Mouse (Mus musculus): ENCODE measurements around the gene Lclat1. TPM values are rescaled to one million over a fixed set of nuclear protein-coding genes. Genes with fewer than 3 reads are reported as not detected.

Gene Lclat1
- polyA plus RNA-seq, 1 experiment from 2014 or later, result 23.8 TPM

GRCm38 (mm10) chr17:73231337-73231736, 123.6 kb downstream of the Lclat1 start:
- Histone ChIP-seq H3K36me3 (ENCODE audit: control insufficient read depth, insufficient read depth, low read length) (no peaks in the 10 kb centered on the region), H3K4me2 (ENCODE audit: low read depth, low read length) (no peak overlapping the region), H3K9ac (replicated peaks; ENCODE audit: low read depth, low read length) (no peak overlapping the region), H3K4me3 (ENCODE audit: low read depth, low read length) (no peak overlapping the region), H3K27ac (ENCODE audit: low read depth, low read length) (no peak overlapping the region), H3K4me1 (ENCODE audit: control insufficient read depth, insufficient read depth, low read length) (peaks cover 2% of the 10 kb centered on the region; the same call in 1 of the 2 replicates), H3K27me3 (ENCODE audit: control insufficient read depth, insufficient read depth, low read length) (no peaks in the 10 kb centered on the region), H3K9me3 (ENCODE audit: control insufficient read depth, low read length) (no peaks in the 10 kb centered on the region)
- ATAC-seq (ENCODE audit: low read depth), result no peak
- 95% methylated on average over 1 of the region's 1 CpGs for WGBS

GRCm38 (mm10) chr17:73232593-73232992, 124.8 kb downstream of the Lclat1 start:
- Histone ChIP-seq H3K27me3 (ENCODE audit: control insufficient read depth, insufficient read depth, low read length) (no peaks in the 10 kb centered on the region), H3K27ac (ENCODE audit: low read depth, low read length) (no peak overlapping the region), H3K4me3 (ENCODE audit: low read depth, low read length) (no peak overlapping the region), H3K9ac (replicated peaks; ENCODE audit: low read depth, low read length) (no peak overlapping the region), H3K4me2 (ENCODE audit: low read depth, low read length) (no peak overlapping the region), H3K36me3 (ENCODE audit: control insufficient read depth, insufficient read depth, low read length) (no peaks in the 10 kb centered on the region), H3K4me1 (ENCODE audit: control insufficient read depth, insufficient read depth, low read length) (no peaks in the 10 kb centered on the region), H3K9me3 (ENCODE audit: control insufficient read depth, low read length) (no peaks in the 10 kb centered on the region)
- ATAC-seq (ENCODE audit: low read depth), result no peak
- WGBS, result 89% methylated on average over 2 of the region's 2 CpGs

GRCm38 (mm10) chr17:73233975-73234374, 126.2 kb downstream of the Lclat1 start:
- H3K9ac ChIP-seq (replicated peaks; ENCODE audit: low read depth, low read length), result no peak overlapping the region

GRCm38 (mm10) chr17:73237178-73237853, 129.5 kb downstream of the Lclat1 start:
- Histone ChIP-seq H3K27me3 (ENCODE audit: control insufficient read depth, insufficient read depth, low read length) (no peaks in the 10 kb centered on the region), H3K4me2 (ENCODE audit: low read depth, low read length) (no peak overlapping the region), H3K9ac (replicated peaks; ENCODE audit: low read depth, low read length) (no peak overlapping the region), H3K4me1 (ENCODE audit: control insufficient read depth, insufficient read depth, low read length) (no peaks in the 10 kb centered on the region), H3K4me3 (ENCODE audit: low read depth, low read length) (no peak overlapping the region), H3K36me3 (ENCODE audit: control insufficient read depth, insufficient read depth, low read length) (no peaks in the 10 kb centered on the region), H3K27ac (ENCODE audit: low read depth, low read length) (no peak overlapping the region), H3K9me3 (ENCODE audit: control insufficient read depth, low read length) (no peaks in the 10 kb centered on the region)
- no peak for ATAC-seq (ENCODE audit: low read depth)
- WGBS, result 85% methylated on average over 3 of the region's 3 CpGs

More at GRCm38 (mm10) chr17:73233975-73234374, 126.2 kb downstream of the Lclat1 start:
- no peak overlapping the region for H3K4me2 ChIP-seq (ENCODE audit: low read depth, low read length)
- no peaks in the 10 kb centered on the region for H3K36me3 ChIP-seq (ENCODE audit: control insufficient read depth, insufficient read depth, low read length)
- no peak for ATAC-seq (ENCODE audit: low read depth)
- no peaks in the 10 kb centered on the region for H3K4me1 ChIP-seq (ENCODE audit: control insufficient read depth, insufficient read depth, low read length)
- H3K27me3 ChIP-seq (ENCODE audit: control insufficient read depth, insufficient read depth, low read length), result no peaks in the 10 kb centered on the region
- no peaks in the 10 kb centered on the region for H3K9me3 ChIP-seq (ENCODE audit: control insufficient read depth, low read length)
- 89% methylated on average over 1 of the region's 1 CpGs for WGBS
- H3K27ac ChIP-seq (ENCODE audit: low read depth, low read length), result no peak overlapping the region
- no peak overlapping the region for H3K4me3 ChIP-seq (ENCODE audit: low read depth, low read length)

- H3K36me3 ChIP-seq (ENCODE audit: control insufficient read depth, insufficient read depth, low read length), result no peaks in the 10 kb centered on the region
- H3K4me1 ChIP-seq (ENCODE audit: control insufficient read depth, insufficient read depth, low read length), result no peaks in the 10 kb centered on the region
- H3K9ac ChIP-seq (replicated peaks; ENCODE audit: low read depth, low read length), result no peak overlapping the region
- no peaks in the 10 kb centered on the region for H3K27me3 ChIP-seq (ENCODE audit: control insufficient read depth, insufficient read depth, low read length)
- WGBS, result 92% methylated on average over 5 of the region's 5 CpGs
- H3K4me3 ChIP-seq (ENCODE audit: low read depth, low read length), result no peak overlapping the region
- H3K9me3 ChIP-seq (ENCODE audit: control insufficient read depth, low read length), result no peaks in the 10 kb centered on the region
- H3K4me2 ChIP-seq (ENCODE audit: low read depth, low read length), result no peak overlapping the region
- no peak for ATAC-seq (ENCODE audit: low read depth)
- no peak overlapping the region for H3K27ac ChIP-seq (ENCODE audit: low read depth, low read length)
Observed at GRCm38 (mm10) chr17:73238501-73238900, 130.7 kb downstream of the Lclat1 start.

GRCm38 (mm10) chr17:73241085-73241848, 133.5 kb downstream of the Lclat1 start:
- WGBS, result 71% methylated on average over 5 of the region's 5 CpGs
- H3K9me3 ChIP-seq (ENCODE audit: control insufficient read depth, low read length), result no peaks in the 10 kb centered on the region

GRCm38 (mm10) chr17:73243676-73244075, 135.9 kb downstream of the Lclat1 start:
- no peaks in the 10 kb centered on the region for H3K36me3 ChIP-seq (ENCODE audit: control insufficient read depth, insufficient read depth, low read length)
- WGBS, result 93% methylated on average over 6 of the region's 6 CpGs
- ATAC-seq (ENCODE audit: low read depth), result no peak

More at GRCm38 (mm10) chr17:73241085-73241848, 133.5 kb downstream of the Lclat1 start:
- H3K4me3 ChIP-seq (ENCODE audit: low read depth, low read length), result no peak overlapping the region
- no peak overlapping the region for H3K4me2 ChIP-seq (ENCODE audit: low read depth, low read length)
- ATAC-seq (ENCODE audit: low read depth), result no peak
- H3K9ac ChIP-seq (replicated peaks; ENCODE audit: low read depth, low read length), result no peak overlapping the region
- no peaks in the 10 kb centered on the region for H3K4me1 ChIP-seq (ENCODE audit: control insufficient read depth, insufficient read depth, low read length)
- no peaks in the 10 kb centered on the region for H3K27me3 ChIP-seq (ENCODE audit: control insufficient read depth, insufficient read depth, low read length)
- no peaks in the 10 kb centered on the region for H3K36me3 ChIP-seq (ENCODE audit: control insufficient read depth, insufficient read depth, low read length)
- H3K27ac ChIP-seq (ENCODE audit: low read depth, low read length), result no peak overlapping the region

GRCm38 (mm10) chr17:73244596-73244995, 136.8 kb downstream of the Lclat1 start:
- Histone ChIP-seq H3K27ac (ENCODE audit: low read depth, low read length) (no peak overlapping the region), H3K27me3 (ENCODE audit: control insufficient read depth, insufficient read depth, low read length) (no peaks in the 10 kb centered on the region), H3K9ac (replicated peaks; ENCODE audit: low read depth, low read length) (no peak overlapping the region), H3K4me1 (ENCODE audit: control insufficient read depth, insufficient read depth, low read length) (no peaks in the 10 kb centered on the region), H3K4me3 (ENCODE audit: low read depth, low read length) (no peak overlapping the region), H3K4me2 (ENCODE audit: low read depth, low read length) (no peak overlapping the region), H3K9me3 (ENCODE audit: control insufficient read depth, low read length) (no peaks in the 10 kb centered on the region), H3K36me3 (ENCODE audit: control insufficient read depth, insufficient read depth, low read length) (no peaks in the 10 kb centered on the region)
- ATAC-seq (ENCODE audit: low read depth), result no peak
- 100% methylated on average over 3 of the region's 3 CpGs for WGBS

More at GRCm38 (mm10) chr17:73243676-73244075, 135.9 kb downstream of the Lclat1 start:
- Histone ChIP-seq H3K9ac (replicated peaks; ENCODE audit: low read depth, low read length) (no peak overlapping the region), H3K4me1 (ENCODE audit: control insufficient read depth, insufficient read depth, low read length) (no peaks in the 10 kb centered on the region), H3K9me3 (ENCODE audit: control insufficient read depth, low read length) (no peaks in the 10 kb centered on the region), H3K4me2 (ENCODE audit: low read depth, low read length) (no peak overlapping the region), H3K27ac (ENCODE audit: low read depth, low read length) (no peak overlapping the region), H3K27me3 (ENCODE audit: control insufficient read depth, insufficient read depth, low read length) (no peaks in the 10 kb centered on the region), H3K4me3 (ENCODE audit: low read depth, low read length) (no peak overlapping the region)

GRCm38 (mm10) chr17:73245089-73245684, 137.4 kb downstream of the Lclat1 start:
- Histone ChIP-seq H3K9ac (replicated peaks; ENCODE audit: low read depth, low read length) (no peak overlapping the region), H3K4me2 (ENCODE audit: low read depth, low read length) (no peak overlapping the region), H3K4me3 (ENCODE audit: low read depth, low read length) (no peak overlapping the region), H3K4me1 (ENCODE audit: control insufficient read depth, insufficient read depth, low read length) (no peaks in the 10 kb centered on the region), H3K27ac (ENCODE audit: low read depth, low read length) (no peak overlapping the region), H3K36me3 (ENCODE audit: control insufficient read depth, insufficient read depth, low read length) (no peaks in the 10 kb centered on the region), H3K27me3 (ENCODE audit: control insufficient read depth, insufficient read depth, low read length) (no peaks in the 10 kb centered on the region), H3K9me3 (ENCODE audit: control insufficient read depth, low read length) (no peaks in the 10 kb centered on the region)
- ATAC-seq (ENCODE audit: low read depth), result no peak
- WGBS, result 76% methylated on average over 13 of the region's 13 CpGs

Measured in neural tube, embryonic 14.5 days (tissue).